ENCODE assay signal across 13 mouse cellular contexts in genomic region chr1:120816237-120816820, GRCm38 (mm10).
DNase-seq lines count a peak whose midpoint lies in the region; ATAC-seq and TF ChIP-seq lines count a peak whose summit lies in the region.
"Had no signal": no experiment of that assay in that cellular context is flagged by ENCODE, and none has a peak within 500 bp of the region (broad histone marks: within the 10 kb centered on the region; RNA-seq: fewer than 3 reads in every experiment).

No protein-coding gene starts in this region.

- DNase-seq in frontal cortex, postnatal 25 days (ENCODE audit: low spot score in 2 of 2) = no peak
- DNase-seq in lung, postnatal 10 days = peak; percentile 5
- no peak for DNase-seq in lung, postnatal 25 days (ENCODE audit: low spot score)
- peak; percentile 29 for DNase-seq in forebrain, postnatal 0 days
- DNase-seq in skeletal muscle tissue, adult 2 months (ENCODE audit: low read depth, low spot score) = peak; percentile 46
- no peak for DNase-seq in MN1 (ENCODE audit: low spot score)
- DNase-seq: adrenal gland, postnatal 10 days; kidney, adult 2 months; thymus, postnatal 36 days had no signal

- no peak overlapping the region for H3K9ac ChIP-seq in forebrain, postnatal 0 days
- H3K9ac ChIP-seq: stomach, embryonic 15.5 days had no signal

- H3K4me3 ChIP-seq in forebrain, postnatal 0 days (ENCODE audit: low read depth, low read length) = no peak overlapping the region
- H3K4me3 ChIP-seq: stomach, embryonic 15.5 days had no signal

- no peaks in the 10 kb centered on the region for H3K4me1 ChIP-seq in forebrain, postnatal 0 days (ENCODE audit: insufficient read depth)
- H3K4me1 ChIP-seq: stomach, embryonic 15.5 days had no signal

- no peak overlapping the region; the same call in 1 of the 2 replicates for H3K27ac ChIP-seq in forebrain, postnatal 0 days (ENCODE audit: low read depth, low read length)
- H3K27ac ChIP-seq: macrophage; stomach, embryonic 15.5 days had no signal

- 0 out of 2 replicates have a peak, but pooled peaks have one; percentile 27 for ATAC-seq in frontal cortex, adult (ENCODE audit: low TSS enrichment)
- ATAC-seq in forebrain, postnatal 0 days = peak; percentile 49
- ATAC-seq: CD4-positive, CD25-positive, alpha-beta regulatory T cell, adult 4 months had no signal

- H3K27me3 ChIP-seq in forebrain, postnatal 0 days (ENCODE audit: insufficient read depth, low read length) = no peaks in the 10 kb centered on the region
- H3K27me3 ChIP-seq: stomach, embryonic 15.5 days had no signal

- no peaks in the 10 kb centered on the region for H3K36me3 ChIP-seq in forebrain, postnatal 0 days (ENCODE audit: insufficient read depth)
- H3K36me3 ChIP-seq: stomach, embryonic 15.5 days had no signal

- no peak overlapping the region for H3K4me2 ChIP-seq in forebrain, postnatal 0 days (ENCODE audit: low read depth)
- H3K4me2 ChIP-seq: stomach, embryonic 15.5 days had no signal

- TF ChIP-seq CTCF in forebrain, postnatal 0 days (IDR thresholded peaks at IDR 0.05; ENCODE audit: low read depth) = no peak

- 37% methylated on average over 5 of the region's 5 CpGs for WGBS in forebrain, postnatal 0 days

- H3K9me3 ChIP-seq in forebrain, postnatal 0 days (ENCODE audit: low read length) = no peaks in the 10 kb centered on the region
- H3K9me3 ChIP-seq: stomach, embryonic 15.5 days had no signal

Comparison
In these comparisons a context has a peak if more than half of its experiments do, and no peak if none do; other contexts are left out.
1. DNase-seq: peak in lung, postnatal 10 days (single experiment), forebrain, postnatal 0 days (single experiment) and skeletal muscle tissue, adult 2 months (single experiment); none in frontal cortex, postnatal 25 days (0 of 2), lung, postnatal 25 days (single experiment) and MN1 (single experiment).